Mouse (Mus musculus): Measurements from ENCODE around the gene Lix1. TPM values are rescaled to one million over a fixed set of nuclear protein-coding genes. Genes with fewer than 3 reads are reported as not detected.
A peak's percentile ranks its signal among the peaks of the same experiment; 100 is the strongest.

Gene Lix1
- polyA plus RNA-seq (2015; fragmentation: Nextera tagmentation; extraction: Ambion mirVana): 0.24 and 0.36 TPM in 2 replicates

DNA sequence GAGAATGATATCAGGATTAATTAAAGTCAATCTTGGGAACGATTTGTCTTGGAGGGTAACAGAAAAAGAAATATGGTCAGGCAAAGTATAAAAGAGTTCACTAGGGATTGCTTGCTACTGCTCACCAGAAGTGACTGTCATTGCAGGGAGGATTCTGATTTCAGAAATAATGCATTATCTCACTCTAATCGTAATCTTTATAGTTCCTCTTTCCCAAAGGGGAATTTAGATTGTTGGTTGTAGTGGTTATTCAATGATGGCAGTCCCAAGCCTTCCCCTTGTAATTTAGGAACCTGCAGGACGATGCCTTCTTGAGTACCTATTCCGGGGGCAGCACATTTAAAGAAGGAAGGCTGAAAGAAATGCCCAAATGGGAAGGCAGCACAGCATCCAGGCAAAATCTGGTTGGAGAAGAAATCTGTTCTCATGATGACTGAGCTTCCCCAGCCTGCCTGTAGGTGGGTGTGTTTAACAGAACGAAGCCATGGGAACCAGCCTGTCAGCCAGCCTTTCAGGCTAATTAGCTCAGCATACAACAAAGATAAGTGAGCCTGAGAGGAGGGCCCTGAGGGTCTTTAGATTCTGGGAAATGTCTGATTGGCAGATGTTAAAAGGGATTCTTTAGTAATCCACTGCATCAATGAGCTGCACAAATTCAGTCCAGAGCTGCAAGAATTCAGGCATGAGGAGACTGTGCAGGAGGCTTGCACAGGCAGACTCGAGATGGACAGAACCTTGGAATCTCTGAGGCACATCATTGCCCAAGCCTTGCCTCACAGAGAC, at the start of gene Lix1:
Gene Lix1 (plus strand): TSS at position 451 of the 783 bp plus-strand sequence.
- DNase-seq (ENCODE audit: low spot score): peak; percentile 20

DNA sequence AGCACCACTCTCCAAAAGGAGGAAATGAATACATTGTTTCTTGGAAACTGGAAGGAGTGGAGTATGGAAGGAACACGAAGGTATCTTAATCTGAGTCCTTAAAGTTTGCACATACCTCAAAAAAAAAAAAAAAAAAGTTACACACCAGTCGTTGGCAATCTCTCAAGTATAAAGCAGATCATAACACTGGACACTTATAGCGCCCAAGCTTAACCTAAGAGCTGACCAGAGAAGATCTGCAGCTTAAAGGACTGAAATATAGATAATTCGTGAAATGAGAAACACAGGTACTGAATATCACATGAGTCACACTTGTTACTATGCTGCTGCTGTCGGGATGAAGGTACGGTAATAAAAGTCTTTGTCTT, 28.9 kb upstream of the Lix1 start:
- no peak for DNase-seq (ENCODE audit: low spot score)

DNA sequence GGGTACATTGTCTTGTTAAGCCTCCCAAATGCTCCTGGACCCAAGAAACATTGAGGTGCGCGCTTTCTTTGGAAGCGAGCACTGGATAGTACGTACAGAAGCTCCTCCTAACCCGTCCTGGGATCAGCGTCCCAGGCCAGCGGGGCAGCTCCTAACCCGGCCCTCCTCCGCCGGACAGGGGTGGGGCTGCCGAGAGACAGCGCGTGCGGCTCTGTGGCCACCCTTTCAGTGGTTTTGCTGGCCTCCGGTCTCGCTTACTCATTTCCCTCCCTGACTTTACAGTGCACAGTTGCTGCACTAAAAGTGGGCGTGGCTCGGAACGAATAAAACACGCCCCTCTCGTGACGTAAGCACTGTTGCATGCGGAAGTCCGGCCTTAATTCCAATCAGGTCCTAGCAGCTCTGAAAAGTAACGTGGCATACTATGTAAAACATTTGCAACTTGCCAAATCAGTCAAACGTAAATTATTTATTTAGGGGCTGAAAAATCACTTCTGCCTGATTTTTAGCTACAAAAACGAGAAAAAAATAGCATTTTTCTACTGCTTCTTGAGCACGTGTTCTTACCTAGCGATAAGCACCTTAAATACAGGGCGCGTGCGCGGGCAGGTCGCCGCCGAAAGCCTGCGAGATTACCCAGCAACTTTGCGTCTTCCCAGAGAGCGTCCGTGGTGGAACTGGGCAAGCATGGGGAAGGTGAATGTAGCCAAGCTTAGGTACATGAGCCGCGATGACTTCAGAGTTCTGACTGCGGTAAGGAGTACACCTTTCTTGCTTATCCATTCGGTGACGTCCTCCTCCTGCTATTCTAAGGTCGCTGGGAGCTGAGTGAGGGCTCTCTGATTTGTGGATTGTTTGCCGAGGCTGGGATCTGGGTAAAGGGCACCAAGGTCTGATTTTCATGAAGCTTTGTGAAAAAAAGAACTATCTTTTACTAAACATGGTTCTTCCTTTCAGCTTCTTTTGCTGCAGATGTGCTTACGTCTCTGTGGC, 28.3 kb upstream of the Lix1 start, which contains the start of gene Riok2:
Gene Riok2 (plus strand): TSS at position 392 of the 993 bp plus-strand sequence.
- DNase-seq (ENCODE audit: low spot score): peak; percentile 99

GRCm38 (mm10) chr17:17375581-17375980, 26.9 kb upstream of the Lix1 start:
- no peak for DNase-seq (ENCODE audit: low spot score)

- DNase-seq (ENCODE audit: low spot score): no peak
These were observed 18.8 kb upstream of the Lix1 start for GRCm38 (mm10) chr17:17383703-17384102.

DNA sequence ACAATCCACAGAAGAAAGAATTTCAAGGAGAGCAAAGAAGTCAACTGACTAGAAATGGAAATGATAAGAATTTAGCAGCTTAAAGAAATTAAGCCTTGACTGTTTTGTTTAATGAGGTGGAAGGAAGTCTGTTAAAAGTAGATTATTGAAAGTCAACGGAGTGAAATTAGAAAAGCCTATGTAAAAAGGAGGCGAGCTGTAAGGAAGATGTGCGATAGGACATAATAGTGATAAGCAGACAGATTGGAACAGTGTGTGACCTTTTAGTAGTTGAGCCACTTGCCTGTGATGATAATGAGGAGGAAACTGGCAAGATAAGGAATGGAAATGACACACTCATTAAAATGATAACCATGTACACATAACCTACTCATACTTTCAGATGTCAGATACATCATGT, 18.0 kb upstream of the Lix1 start:
- DNase-seq (ENCODE audit: low spot score): no peak

DNA sequence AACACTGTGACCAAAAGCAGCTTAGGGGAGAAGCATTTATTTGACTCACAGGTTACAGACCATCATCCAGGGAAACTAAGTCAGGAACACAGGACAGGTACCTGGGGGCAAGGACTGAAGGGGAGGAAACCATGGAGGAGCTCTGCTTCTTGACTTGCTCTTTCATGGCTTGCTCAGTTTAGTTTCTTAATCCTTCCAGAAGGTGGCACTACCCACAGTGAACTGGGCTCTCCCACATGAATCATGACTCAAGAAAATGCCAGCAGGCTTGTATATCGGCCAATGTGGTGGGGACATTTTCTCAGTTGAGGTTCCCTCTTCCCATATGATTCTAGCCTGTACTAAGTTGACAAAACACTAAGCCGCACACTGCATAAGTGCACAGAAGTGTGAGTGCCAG, 16.4 kb upstream of the Lix1 start:
- no peak for DNase-seq (ENCODE audit: low spot score)

DNA sequence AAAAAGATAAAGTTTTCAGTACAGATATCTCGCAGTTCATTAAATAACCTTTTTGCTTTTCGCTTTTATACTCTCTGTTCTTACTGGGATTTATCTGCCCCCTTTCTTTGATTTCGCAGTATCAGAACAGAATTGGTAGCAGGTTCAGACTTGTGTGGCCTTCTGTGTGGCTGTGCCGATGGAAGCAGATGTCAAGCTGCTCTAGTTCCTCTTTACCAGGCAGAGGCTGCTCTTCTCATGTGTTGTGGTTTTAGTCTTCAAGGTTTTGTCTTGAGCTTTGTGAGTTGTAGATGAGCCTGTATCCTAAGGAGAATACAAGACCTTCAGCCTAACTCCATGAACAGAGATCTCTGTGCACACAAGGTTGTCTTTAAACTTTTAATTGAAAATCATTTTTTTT, 10.6 kb upstream of the Lix1 start:
- DNase-seq (ENCODE audit: low spot score): peak; percentile 6

- DNase-seq (ENCODE audit: low spot score): no peak
These were observed 9.6 kb upstream of the Lix1 start for GRCm38 (mm10) chr17:17392863-17393262.

DNA sequence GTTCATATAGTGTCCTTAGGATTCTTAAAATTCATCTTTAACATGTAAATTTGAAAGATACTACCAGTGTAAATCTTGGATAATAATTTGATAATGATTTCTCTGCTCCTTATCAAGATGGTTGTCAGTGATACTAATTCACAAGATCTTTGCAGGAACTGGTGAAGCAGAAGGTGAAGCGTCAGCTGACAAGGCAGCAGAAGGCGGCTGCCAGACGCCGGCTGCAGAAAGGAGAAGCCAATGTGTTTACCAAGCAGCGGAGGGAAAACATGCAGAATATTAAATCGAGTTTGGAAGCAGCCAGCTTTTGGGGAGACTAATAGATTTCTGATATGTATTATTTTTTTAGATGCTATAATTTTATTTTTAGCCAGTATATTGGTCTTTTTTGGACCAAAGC, 9.2 kb upstream of the Lix1 start:
- DNase-seq (ENCODE audit: low spot score): no peak

DNA sequence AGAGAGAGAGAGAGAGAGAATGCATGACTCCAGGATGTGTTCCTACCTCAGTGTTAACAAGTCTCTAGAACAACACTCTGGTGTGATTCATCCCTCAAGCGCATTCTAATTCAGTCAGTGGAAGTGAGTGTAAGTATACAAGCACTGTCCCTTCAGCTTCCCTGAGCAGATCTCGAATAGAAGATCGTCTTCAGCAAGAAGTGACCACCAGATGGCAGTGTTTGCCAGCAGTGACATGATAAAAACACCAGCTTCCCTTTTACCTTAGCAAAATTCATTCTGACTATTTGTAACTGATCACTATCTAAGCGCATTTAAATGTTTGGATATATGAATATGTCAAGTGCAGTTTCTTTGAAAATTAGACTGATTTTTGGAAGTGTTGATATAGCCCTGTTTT, 8.1 kb upstream of the Lix1 start:
- DNase-seq (ENCODE audit: low spot score): peak; percentile 84

DNA sequence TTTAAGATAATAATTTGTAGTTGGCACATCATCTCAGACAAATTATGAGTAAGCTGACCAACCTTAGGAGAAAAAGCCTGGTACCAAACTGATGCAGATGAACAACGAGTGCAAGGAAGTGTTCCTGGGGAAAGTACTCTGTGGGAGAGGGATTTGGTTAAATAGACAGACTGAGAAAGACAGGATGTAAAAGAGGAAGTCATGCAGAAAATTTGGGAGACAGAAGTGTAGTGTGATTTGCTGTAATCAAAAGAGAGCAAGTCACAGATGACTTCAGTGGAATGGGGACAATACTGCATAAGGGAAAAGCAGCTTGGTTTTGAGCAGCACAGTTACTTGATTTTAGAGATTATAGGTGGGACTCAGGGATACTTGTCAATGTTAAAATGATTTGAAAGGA, 5.6 kb upstream of the Lix1 start:
- DNase-seq (ENCODE audit: low spot score): no peak

DNA sequence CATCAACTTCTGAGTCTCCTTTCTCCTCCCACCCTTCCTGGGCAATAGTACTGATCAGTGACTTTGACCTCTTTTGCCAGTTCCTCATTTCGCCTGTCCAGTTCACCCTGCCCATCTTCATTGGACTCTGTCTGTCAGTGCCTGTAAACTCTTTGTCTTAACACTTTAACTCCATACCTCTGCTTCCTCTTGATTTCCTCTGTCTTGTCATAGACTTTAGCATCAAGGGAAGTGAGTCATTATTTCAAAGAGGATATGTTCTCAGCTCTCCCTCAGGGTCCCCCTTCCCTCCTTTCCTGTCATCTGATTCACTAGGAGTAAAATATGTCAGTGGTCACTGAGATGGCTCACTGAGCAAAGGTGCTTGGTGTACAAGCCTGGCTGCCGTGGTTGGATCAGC, 3.8 kb upstream of the Lix1 start:
- no peak for DNase-seq (ENCODE audit: low spot score)

DNA sequence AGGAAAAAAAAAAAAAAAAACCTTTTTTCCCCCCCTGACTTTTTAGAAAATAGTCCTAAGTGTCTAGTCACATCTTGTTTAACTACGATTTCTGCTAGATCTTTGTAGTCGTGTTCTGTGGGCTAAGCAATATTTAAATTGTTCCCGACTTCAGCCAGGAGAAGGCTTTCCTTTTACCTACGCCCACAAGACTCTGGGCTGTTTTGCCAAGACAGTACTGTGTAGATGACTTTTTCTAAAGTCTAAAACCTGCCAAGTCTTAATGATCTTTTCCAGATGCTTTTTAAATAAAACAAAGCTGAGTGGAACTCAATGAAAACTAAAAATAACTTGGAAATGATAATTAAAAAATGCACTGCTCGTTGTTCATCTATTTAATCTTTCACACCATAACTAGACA, 566 bp downstream of the Lix1 start:
- no peak for DNase-seq (ENCODE audit: low spot score)

GRCm38 (mm10) chr17:17403578-17404112, 1.2 kb downstream of the Lix1 start:
- DNase-seq (ENCODE audit: low spot score): no peak

DNA sequence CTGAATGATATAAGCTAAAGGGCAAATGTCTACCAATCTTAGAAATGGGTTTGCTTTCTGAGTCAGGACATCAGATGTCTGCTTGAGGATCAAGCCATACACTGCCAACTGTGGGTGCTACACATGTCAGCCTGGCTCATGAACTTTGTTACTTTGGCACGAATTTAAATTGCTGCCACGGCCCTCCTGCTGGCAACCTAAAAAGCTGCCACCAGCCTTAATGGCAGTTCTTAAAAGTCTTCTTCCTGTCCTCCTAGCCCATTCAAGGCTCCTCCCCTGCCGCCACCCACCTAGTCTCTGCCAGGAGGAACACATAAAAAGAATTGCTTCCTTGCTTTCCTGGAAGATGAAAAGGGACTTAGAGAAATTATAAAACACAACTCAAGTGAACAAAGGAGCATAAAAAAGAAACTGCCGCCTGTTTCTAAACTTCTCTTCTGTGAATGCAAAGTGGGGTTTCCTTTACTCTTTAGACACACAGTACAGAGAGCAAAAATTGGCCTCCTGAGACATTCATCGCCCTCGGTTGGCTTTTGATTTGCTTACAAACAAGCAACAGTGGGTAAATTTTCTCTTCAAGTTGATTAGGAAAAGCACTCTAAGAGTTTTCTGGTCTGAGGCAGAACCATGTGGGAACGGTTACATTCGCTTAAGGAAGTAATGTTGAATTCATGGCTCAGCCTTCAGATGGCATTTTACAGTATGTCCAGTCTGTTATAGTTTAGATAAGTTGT, 2.5 kb downstream of the Lix1 start:
- no peak for DNase-seq (ENCODE audit: low spot score)

DNA sequence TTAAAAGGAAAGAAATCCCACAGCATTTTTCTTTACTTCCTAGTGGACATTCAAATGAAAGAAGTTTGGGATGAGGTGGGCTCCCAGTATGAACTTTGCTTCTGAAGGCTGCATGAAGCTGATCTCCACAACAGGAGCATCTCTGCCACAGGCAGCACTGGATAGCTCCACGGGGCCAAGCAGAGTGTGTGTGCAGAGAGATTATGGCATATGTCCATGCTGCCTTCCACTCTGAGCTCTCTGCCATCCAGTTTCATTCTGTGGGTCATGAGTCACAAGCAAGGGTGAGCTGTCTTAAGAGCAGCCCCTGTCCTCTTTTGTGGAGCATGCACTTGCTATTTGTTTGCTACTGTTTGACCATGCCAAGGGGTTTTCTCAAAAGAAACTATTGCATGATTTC, 3.1 kb downstream of the Lix1 start:
- no peak for DNase-seq (ENCODE audit: low spot score)

DNA sequence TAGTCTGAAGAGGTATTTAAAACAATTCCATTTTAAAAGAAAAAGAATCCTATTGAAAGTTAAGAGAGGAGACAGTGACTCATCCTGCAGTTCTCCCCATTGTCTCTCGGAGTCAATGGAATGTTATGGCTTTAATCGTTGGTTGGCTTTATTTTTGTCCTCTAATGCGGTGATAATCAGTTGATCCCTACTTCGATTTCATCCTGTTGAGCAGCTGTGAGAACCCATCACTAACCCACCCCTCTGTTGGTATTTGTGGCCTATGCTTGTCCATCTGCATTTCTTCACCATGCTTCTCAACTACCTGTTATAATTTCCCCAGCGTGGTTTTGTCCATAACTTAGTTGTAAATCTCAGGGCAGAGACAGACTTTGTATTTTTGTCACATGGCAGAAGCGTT, 5.7 kb downstream of the Lix1 start:
- no peak for DNase-seq (ENCODE audit: low spot score)

DNA sequence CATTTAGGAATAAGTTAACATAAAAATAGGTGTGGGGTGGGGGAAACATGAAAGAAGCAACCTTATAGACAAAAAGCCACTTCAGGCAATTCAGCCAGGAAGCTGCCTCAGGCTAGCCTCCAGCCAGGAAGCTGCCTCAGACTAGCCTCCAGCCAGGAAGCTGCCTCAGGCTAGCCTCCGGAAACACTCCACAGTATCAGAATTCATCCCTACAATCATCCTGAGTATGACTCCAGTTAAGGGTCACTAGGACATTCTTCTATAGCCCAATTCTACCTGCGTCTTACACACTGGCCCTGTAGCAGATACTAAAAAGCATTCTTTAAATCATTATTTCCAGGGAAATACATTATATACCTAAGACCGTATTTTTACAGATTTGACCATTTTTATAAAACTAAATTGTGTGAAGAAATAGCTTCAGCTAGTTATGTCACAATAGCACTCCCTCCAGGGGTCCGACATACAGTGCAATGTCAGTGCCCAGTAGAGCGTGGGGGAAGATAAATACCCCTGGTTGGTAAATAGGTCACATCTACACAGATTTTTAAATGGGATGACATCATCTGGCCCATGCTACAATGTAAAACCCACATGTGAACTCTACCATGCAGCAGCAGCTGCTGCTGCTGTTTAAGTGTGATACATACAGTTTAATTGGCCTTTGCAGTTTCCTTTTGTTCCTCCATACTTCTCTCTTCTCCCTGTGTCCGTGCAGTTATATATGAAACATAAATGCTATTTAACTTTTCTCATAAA, 6.4 kb downstream of the Lix1 start:
- DNase-seq (ENCODE audit: low spot score): no peak

- DNase-seq (ENCODE audit: low spot score): no peak
These were observed 7.1 kb downstream of the Lix1 start for GRCm38 (mm10) chr17:17409601-17410000.

DNA sequence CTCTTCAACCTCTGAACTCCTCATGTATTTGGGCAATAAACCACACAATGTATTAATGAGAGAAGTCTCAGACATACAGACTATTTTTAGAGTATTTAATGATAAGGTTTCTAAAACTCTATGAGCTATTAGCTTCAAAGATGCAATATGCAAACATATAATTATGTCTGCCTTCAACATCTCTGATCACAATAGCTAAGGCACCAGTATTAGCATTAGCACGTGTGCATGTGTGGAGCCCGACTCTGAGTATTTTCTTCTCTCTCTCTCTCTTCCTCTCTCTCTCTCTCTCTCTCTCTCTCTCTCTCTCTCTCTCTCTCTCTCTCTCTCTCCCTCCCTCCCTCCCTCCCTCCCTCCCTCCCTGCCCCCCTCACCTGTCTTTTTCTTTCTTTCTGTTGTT, 9.0 kb downstream of the Lix1 start:
- DNase-seq (ENCODE audit: low spot score): no peak

Data from thymus, postnatal 0 days (tissue).